Comparison of ENCODE assay signal across 8 mouse cellular contexts in the genomic region with DNA sequence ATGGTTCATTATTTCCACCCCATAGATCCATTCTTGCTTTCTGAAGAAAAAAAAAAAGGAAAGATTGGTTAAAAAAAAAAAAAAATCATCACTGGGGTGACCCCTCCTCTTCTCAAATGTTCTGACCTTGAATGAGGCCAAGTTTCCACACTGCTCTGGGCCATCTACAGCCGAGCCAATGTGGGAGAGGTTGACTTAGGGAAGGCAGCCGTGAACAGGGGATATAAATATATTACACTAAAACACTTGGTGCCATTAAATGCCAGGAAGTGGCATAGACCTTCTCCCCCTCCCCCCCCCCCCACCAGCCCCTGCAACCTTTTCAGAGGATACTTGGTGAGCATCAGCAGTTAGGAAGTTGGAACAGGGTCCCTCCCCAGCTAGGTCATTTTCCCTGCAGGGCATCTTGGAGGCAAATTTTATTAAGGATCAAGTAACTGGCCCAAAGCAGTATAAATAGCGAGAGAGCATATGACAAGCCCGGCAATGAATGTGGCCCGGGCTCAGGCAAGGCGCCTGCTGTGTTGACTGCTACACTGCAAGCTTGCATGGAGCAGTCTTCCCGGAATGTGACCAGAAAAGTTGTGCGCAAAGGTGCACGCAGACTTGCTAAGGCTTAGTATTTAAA.
A peak's percentile ranks its signal among the peaks of the same experiment; 100 is the strongest.
DNase-seq lines count a peak whose midpoint lies in the region; ATAC-seq lines count a peak whose summit lies in the region.

No protein-coding gene starts in this region.

- peak; percentile 50; the same call in 1 of the 2 replicates for ATAC-seq in limb, embryonic 12.5 days (ENCODE audit: insufficient number of reproducible peaks, insufficient read depth, low FRiP score, low TSS enrichment, low read depth)
- no peak for ATAC-seq in hindbrain, embryonic 14.5 days (ENCODE audit: low FRiP score)

- DNase-seq in cerebellum, postnatal 25 days, result peak; percentile 39 to 49
- no peak for DNase-seq in cerebellum, adult 9-11 months
- DNase-seq in heart, adult 18-20 months, result peak; percentile 53 to 59
- peak; percentile 29 to 47 for DNase-seq in heart, postnatal 36 days
- DNase-seq in hindbrain, embryonic 14.5 days (ENCODE audit: low spot score), result no peak
- no peak for DNase-seq in thymus, adult 18-20 months
- no peak for DNase-seq in urinary bladder, postnatal 25 days (ENCODE audit: low spot score)

- WGBS in limb, embryonic 12.5 days, result 41% methylated on average over 9 of the region's 9 CpGs
- 79% methylated on average over 9 of the region's 9 CpGs for WGBS in hindbrain, embryonic 14.5 days

- peak overlapping the region; percentile 21; the same call in 1 of the 2 replicates for H3K4me2 ChIP-seq in limb, embryonic 12.5 days
- no peak overlapping the region for H3K4me2 ChIP-seq in hindbrain, embryonic 14.5 days (replicated peaks)

- no peak overlapping the region for H3K9ac ChIP-seq in limb, embryonic 12.5 days (replicated peaks)
- H3K9ac ChIP-seq in hindbrain, embryonic 14.5 days, result no peak overlapping the region

- H3K9me3 ChIP-seq in limb, embryonic 12.5 days, result no peaks in the 10 kb centered on the region
- H3K9me3 ChIP-seq in hindbrain, embryonic 14.5 days (ENCODE audit: control insufficient read depth, low read length), result no peaks in the 10 kb centered on the region

- 0 out of 2 replicates have a peak overlapping the region, but pooled peaks have one; percentile 14 for H3K27ac ChIP-seq in limb, embryonic 12.5 days
- no peak overlapping the region for H3K27ac ChIP-seq in hindbrain, embryonic 14.5 days

- peaks cover 33% of the 10 kb centered on the region for H3K4me1 ChIP-seq in limb, embryonic 12.5 days (replicated peaks)
- no peaks in the 10 kb centered on the region for H3K4me1 ChIP-seq in hindbrain, embryonic 14.5 days (replicated peaks; ENCODE audit: control insufficient read depth, insufficient read depth, low read length)

- H3K36me3 ChIP-seq in limb, embryonic 12.5 days, result no peaks in the 10 kb centered on the region
- no peaks in the 10 kb centered on the region for H3K36me3 ChIP-seq in hindbrain, embryonic 14.5 days (replicated peaks; ENCODE audit: control insufficient read depth, insufficient read depth)

- intact Hi-C loops in heart, postnatal 36 days (cut with DNase I), result loop anchor here (2.0 to 5.0 kb wide), 4 partner anchors 47 to 127 kb away; no protein-coding TSS in a partner anchor

- no peaks in the 10 kb centered on the region for H3K27me3 ChIP-seq in limb, embryonic 12.5 days
- H3K27me3 ChIP-seq in hindbrain, embryonic 14.5 days (ENCODE audit: control insufficient read depth, insufficient read depth, low read length), result no peaks in the 10 kb centered on the region

- H3K4me3 ChIP-seq in limb, embryonic 12.5 days (replicated peaks), result no peak overlapping the region
- H3K4me3 ChIP-seq in hindbrain, embryonic 14.5 days (replicated peaks; ENCODE audit: low read length), result no peak overlapping the region

Comparison
In these comparisons a context has a peak if more than half of its experiments do, and no peak if none do; other contexts are left out.
1. DNase-seq: peak in cerebellum, postnatal 25 days (2 of 2), heart, adult 18-20 months (2 of 2) and heart, postnatal 36 days (2 of 2); none in cerebellum, adult 9-11 months (single experiment), hindbrain, embryonic 14.5 days (single experiment), thymus, adult 18-20 months (0 of 2) and urinary bladder, postnatal 25 days (single experiment).